Mouse (Mus musculus): Measurements from ENCODE around the gene Tnfsf10.

Gene Tnfsf10

DNA sequence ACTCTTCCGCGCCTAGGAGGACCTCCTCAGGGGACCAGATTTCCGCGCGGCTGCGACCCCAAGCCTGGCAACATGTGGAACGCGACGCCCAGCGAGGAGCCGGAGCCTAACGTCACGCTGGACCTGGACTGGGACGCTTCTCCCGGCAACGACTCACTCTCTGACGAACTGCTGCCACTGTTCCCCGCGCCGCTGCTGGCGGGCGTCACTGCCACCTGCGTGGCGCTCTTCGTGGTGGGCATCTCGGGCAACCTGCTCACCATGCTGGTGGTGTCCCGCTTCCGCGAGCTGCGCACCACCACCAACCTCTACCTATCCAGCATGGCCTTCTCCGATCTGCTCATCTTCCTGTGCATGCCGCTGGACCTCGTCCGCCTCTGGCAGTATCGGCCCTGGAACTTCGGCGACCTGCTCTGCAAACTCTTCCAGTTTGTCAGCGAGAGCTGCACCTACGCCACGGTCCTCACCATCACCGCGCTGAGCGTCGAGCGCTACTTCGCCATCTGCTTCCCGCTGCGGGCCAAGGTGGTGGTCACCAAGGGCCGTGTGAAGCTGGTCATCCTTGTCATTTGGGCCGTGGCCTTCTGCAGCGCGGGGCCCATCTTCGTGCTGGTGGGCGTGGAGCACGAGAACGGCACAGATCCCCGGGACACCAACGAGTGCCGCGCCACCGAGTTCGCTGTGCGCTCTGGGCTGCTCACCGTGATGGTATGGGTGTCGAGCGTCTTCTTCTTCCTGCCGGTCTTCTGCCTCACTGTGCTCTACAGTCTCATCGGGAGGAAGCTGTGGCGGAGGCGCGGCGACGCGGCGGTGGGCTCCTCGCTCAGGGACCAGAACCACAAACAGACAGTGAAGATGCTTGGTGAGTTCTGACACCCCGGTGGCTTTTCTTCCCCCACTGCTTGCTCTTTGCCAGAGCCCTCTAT is 55.2 kb downstream of the Tnfsf10 start:
- peak; percentile 23 for DNase-seq (ENCODE audit: low spot score)

GRCm38 (mm10) chr3:27374396-27374795 is 57.6 kb downstream of the Tnfsf10 start:
- no peak for DNase-seq (ENCODE audit: low spot score)

- no peak for DNase-seq (ENCODE audit: low spot score)
These were observed 61.1 kb downstream of the Tnfsf10 start for GRCm38 (mm10) chr3:27377935-27378334.

GRCm38 (mm10) chr3:27384836-27385235 is 68.0 kb downstream of the Tnfsf10 start:
- DNase-seq (ENCODE audit: low spot score), result no peak

DNA sequence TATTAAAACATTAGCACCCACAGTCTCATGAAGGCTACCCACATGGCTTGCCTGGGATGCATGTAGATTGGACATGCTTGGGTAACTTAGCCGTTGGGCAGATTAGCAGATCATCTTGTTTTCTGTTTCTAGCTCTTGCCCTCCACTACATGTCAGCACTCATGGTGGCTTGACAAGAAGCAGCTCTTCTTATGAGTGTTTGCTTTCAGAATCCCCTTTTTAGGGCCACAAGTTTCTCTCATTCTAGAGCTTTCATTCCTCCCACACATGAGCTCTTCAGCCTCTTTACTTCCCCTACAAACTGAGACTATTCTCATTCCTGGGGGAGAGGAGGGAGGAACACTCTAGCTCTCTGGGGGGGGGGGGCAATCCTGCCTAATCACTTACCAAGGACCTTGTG is 73.1 kb downstream of the Tnfsf10 start:
- no peak for DNase-seq (ENCODE audit: low spot score)

Data from embryo, embryonic 10.5 days (tissue).